Mouse (Mus musculus) limb, embryonic 14.5 days (tissue): ENCODE measurements around the gene Snw1. TPM values are rescaled to one million over a fixed set of nuclear protein-coding genes. Genes with fewer than 3 reads are reported as not detected.

Source experiments
- ATAC-seq: fragments of 200-750 bp; cut with Nextera tagmentation; 2 replicates; pipeline ENCODE4 v1.8.0; 2017; ENCODE audit warnings: low read depth, moderate number of reproducible peaks, moderate TSS enrichment; ENCODE audit not compliant: low FRiP score
- DNase-seq: peaks from one replicate; pipeline ENCODE4 v3.0.0-alpha.2; 2015; ENCODE audit warnings: low spot score
- H3K27ac ChIP-seq: fragments of 300-500 bp; sonication (generic); replicated peaks from 2 replicates; pipeline ENCODE4 v1.5.1; 2014; ENCODE audit warnings: low read depth, mild to moderate bottlenecking, low read length, moderate library complexity, mixed read lengths
- H3K27me3 ChIP-seq: fragments of 300-500 bp; sonication (generic); 2 replicates; pipeline ENCODE4 v1.6.1; 2014; ENCODE audit warnings: low read length, mixed read lengths; ENCODE audit not compliant: control insufficient read depth, insufficient read depth
- H3K36me3 ChIP-seq: fragments of 300-500 bp; sonication (generic); 2 replicates; pipeline ENCODE4 v1.6.1; 2014; ENCODE audit warnings: mild to moderate bottlenecking, low read length, moderate library complexity, mixed read lengths; ENCODE audit not compliant: control insufficient read depth, insufficient read depth
- H3K4me1 ChIP-seq: fragments of 300-500 bp; sonication (generic); 2 replicates; pipeline ENCODE4 v1.6.1; 2014; ENCODE audit warnings: antibody characterized with exemption, low read length, mixed read lengths; ENCODE audit not compliant: control insufficient read depth, insufficient read depth
- H3K4me2 ChIP-seq: fragments of 300-500 bp; sonication (generic); replicated peaks from 2 replicates; pipeline ENCODE4 v1.6.1; 2014; ENCODE audit warnings: low read depth, mild to moderate bottlenecking, low read length, moderate library complexity; ENCODE audit not compliant: severe bottlenecking
- H3K4me3 ChIP-seq: fragments of 300-500 bp; sonication (generic); replicated peaks from 2 replicates; pipeline ENCODE4 v1.5.1; 2014; ENCODE audit warnings: low read length
- H3K9ac ChIP-seq: fragments of 300-500 bp; sonication (generic); 2 replicates; pipeline ENCODE4 v1.6.1; 2014; ENCODE audit warnings: mild to moderate bottlenecking, low read depth, low read length, moderate library complexity; ENCODE audit not compliant: severe bottlenecking
- H3K9me3 ChIP-seq: fragments of 300-500 bp; sonication (generic); 2 replicates; pipeline ENCODE4 v1.6.1; 2016; ENCODE audit warnings: low read length; ENCODE audit not compliant: control insufficient read depth
- POLR2A ChIP-seq: fragments of 200-500 bp; IDR thresholded peaks from 2 replicates; pipeline ENCODE4 v1.8.0; 2012; ENCODE audit warnings: inconsistent platforms, mild to moderate bottlenecking, moderate library complexity, borderline replicate concordance; ENCODE audit not compliant: insufficient read depth, insufficient read length; ENCODE audit errors: extremely low read depth
- whole genome bisulfite sequencing: fragments of 180-500 bp; shearing (Covaris S2); extraction: QIAGEN DNeasy Blood & Tissue Kit; methylation state at CpG from one replicate; pipeline ENCODE4 v1.1.7; 2014; 5-methylcytosine and 5-hydroxymethylcytosine counted together
- polyA plus RNA-seq, 2 experiments: library from polyadenylated mRNA; depleted of rRNA in 1 of 2; stranded (reverse) in 1 of 2; unstranded in 1 of 2; fragments of >200 nt; fragmentation: Nextera tagmentation in 1 of 2; extraction: Ambion mirVana in 1 of 2; gene quantifications; 2 replicates each; pipeline versions ENCODE4 v1.2.1 to v1.2.3; 2012 to 2014

Gene Snw1
- polyA plus RNA-seq, 2 experiments = 45.3 to 125 TPM

DNA sequence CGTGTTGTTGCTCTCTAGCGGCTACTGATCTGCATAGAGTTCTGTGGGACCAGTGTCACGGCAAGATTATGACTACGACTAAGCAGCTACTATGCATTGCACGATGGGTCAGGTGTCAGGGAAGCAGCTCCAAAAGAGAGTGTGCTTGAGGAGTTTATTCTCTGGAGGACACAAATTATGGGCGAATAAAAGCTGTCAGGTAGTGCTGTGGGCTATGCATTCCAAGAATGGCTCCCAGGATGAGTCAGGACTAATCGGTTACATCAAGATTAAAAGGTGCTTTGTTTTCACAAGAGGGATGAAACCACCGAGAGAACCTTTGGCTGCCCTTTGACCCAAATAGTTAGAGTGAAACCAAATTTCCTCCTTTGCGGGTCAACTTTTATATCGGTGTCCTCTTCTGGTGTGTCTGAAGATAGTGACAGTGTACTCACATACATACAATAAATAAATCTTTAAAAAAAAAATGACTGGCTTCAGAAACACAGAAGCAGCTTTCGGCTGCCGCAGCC lies 52.0 kb downstream of the Snw1 start:
- no peak overlapping the region for H3K4me2 ChIP-seq
- no peak overlapping the region for H3K9ac ChIP-seq
- peaks cover 14% of the 10 kb centered on the region for H3K36me3 ChIP-seq
- DNase-seq (no peak), ATAC-seq (no peak)
- H3K4me1 ChIP-seq = no peaks in the 10 kb centered on the region
- no peaks in the 10 kb centered on the region for H3K9me3 ChIP-seq
- H3K27ac ChIP-seq = no peak overlapping the region
- no peaks in the 10 kb centered on the region for H3K27me3 ChIP-seq
- TF ChIP-seq POLR2A = no peak
- no peak overlapping the region for H3K4me3 ChIP-seq
- 76% methylated on average over 12 of the region's 12 CpGs for WGBS

DNA sequence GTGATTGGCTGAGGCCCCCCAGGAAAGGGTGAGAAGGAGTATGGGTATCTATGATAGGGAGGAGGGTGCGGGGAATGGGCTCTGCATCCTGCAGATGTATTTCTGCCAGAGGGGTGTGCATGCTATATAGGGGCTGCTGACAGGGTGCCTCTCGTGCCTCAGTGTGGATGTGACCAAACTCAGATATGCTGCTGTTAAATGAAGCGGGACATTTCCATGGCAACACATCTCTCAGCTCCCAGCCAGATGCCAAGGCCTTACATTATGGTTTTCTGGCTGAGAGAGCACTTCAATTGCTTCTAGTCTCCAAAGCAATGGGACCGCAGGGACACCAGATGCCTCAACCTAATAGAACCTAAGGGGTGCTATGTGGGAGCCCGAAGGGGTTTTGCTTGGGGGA lies 53.2 kb downstream of the Snw1 start:
- Histone ChIP-seq H3K4me2 (no peak overlapping the region), H3K27me3 (no peaks in the 10 kb centered on the region), H3K9me3 (no peaks in the 10 kb centered on the region), H3K27ac (no peak overlapping the region), H3K36me3 (peaks cover 14% of the 10 kb centered on the region), H3K4me1 (no peaks in the 10 kb centered on the region), H3K4me3 (no peak overlapping the region), H3K9ac (no peak overlapping the region)
- DNase-seq = no peak
- ATAC-seq = no peak
- TF ChIP-seq POLR2A = no peak
- WGBS = 78% methylated on average over 5 of the region's 5 CpGs

DNA sequence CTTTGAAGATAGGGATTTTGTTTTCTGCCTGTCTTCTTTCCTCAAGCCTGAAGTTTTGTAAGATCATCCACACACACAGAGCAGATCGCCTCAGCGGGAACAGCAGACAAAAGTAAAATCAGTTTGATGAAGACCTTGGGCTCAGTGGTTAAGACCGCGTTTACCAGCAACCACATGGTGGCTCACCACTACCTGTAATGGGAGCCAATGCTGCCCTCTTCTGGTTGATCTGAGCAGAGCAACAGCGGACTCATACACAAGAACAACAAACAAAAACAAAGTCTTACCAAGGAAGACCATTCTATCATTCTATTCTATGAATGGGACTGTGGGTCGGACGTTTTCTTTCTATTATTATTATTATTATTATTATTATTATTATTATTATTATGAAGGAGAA lies 55.4 kb downstream of the Snw1 start:
- WGBS = 34% methylated on average over 7 of the region's 7 CpGs
- no peaks in the 10 kb centered on the region for H3K27me3 ChIP-seq
- DNase-seq (peak; percentile 52), ATAC-seq (peak; percentile 42; the same call in 1 of the 2 replicates)
- H3K9me3 ChIP-seq = no peaks in the 10 kb centered on the region
- no peak overlapping the region for H3K4me3 ChIP-seq
- H3K27ac ChIP-seq = no peak overlapping the region
- no peak overlapping the region for H3K4me2 ChIP-seq
- H3K36me3 ChIP-seq = no peaks in the 10 kb centered on the region
- TF ChIP-seq POLR2A = no peak
- no peak overlapping the region for H3K9ac ChIP-seq
- no peaks in the 10 kb centered on the region for H3K4me1 ChIP-seq

DNA sequence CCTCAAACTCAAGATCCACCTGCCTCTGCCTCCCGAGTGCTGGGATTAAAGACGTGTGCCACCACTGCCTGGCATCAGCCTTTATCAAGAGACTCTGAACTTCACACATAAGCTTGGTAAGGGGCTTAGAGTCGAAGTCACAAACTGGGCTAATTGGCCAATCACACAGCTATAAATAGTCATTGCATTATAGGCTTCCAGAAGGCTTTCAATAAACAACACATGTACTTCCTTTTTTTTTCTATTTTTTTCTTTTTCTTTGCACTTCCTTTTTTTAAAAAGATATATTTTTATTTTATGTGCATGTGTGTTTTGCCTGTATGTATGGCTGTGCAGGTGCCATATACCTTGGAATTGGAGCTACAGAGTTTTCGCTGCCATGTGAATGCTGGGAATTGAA lies 56.7 kb downstream of the Snw1 start:
- H3K4me3 ChIP-seq = no peak overlapping the region
- no peak overlapping the region for H3K9ac ChIP-seq
- H3K4me1 ChIP-seq = no peaks in the 10 kb centered on the region
- H3K9me3 ChIP-seq = no peaks in the 10 kb centered on the region
- ATAC-seq (no peak), DNase-seq (no peak)
- WGBS = 60% methylated on average over 4 of the region's 4 CpGs
- no peak overlapping the region for H3K4me2 ChIP-seq
- H3K27me3 ChIP-seq = no peaks in the 10 kb centered on the region
- H3K36me3 ChIP-seq = no peaks in the 10 kb centered on the region
- TF ChIP-seq POLR2A = no peak
- no peak overlapping the region for H3K27ac ChIP-seq

DNA sequence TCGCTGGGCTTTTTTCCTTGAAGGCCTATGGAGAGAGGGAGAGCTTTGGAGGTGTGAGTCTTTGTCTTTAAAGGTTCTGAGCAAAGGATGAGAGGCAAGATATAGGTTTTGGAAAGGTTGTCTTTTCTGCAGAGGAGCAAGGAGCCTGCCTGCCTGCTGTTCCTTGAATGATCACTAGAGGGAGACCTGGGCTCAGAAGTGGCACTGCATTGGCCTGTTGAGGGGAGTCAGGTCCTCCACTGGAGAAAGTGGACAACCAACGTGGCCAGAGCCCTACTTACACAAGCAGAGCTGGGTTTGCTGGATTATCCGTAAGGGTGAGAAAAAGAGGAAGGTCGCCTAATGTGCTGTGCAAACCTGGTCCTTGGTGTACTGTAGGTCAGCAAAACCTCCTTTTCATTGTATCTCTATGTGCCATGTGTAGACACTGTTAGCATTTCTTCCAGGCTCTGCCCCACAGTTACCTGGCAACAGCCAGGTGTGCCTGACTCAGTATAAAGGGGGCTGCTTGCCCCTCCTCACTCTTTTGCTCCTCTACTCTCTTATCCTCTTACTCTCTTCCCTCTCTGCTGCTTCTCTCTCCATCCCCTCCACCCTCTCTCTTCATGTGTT lies 58.8 kb downstream of the Snw1 start:
- no peak for TF ChIP-seq POLR2A
- Histone ChIP-seq H3K4me2 (no peak overlapping the region), H3K9ac (no peak overlapping the region), H3K4me1 (no peaks in the 10 kb centered on the region), H3K9me3 (no peaks in the 10 kb centered on the region), H3K27me3 (no peaks in the 10 kb centered on the region), H3K27ac (no peak overlapping the region), H3K36me3 (no peaks in the 10 kb centered on the region), H3K4me3 (no peak overlapping the region)
- peak; percentile 63 for DNase-seq
- peak; percentile 49; the same call in 1 of the 2 replicates for ATAC-seq
- 24% methylated on average over 4 of the region's 4 CpGs for WGBS
